Mouse (Mus musculus) MEL (cell line): ENCODE results near the gene Cysrt1. TPM values are rescaled to one million over a fixed set of nuclear protein-coding genes. Genes with fewer than 3 reads are reported as not detected.

Source experiments
- DNase-seq: peaks from one replicate; pipeline ENCODE4 v3.0.0; 2011; ENCODE audit warnings: low read depth, low spot score
- H3K27ac ChIP-seq: 2 replicates; pipeline ENCODE4 v1.5.1; 2012; ENCODE audit warnings: low read depth, mild to moderate bottlenecking, control low read depth, low read length, moderate library complexity; ENCODE audit not compliant: control insufficient read depth
- H3K27me3 ChIP-seq, 2 experiments: fragments of 150-350 bp in 1 of 2; sonication (generic) in 1 of 2; 2 replicates each; pipeline ENCODE4 v1.6.1; 2012; ENCODE audit warnings: low read length in 2 of 2, mild to moderate bottlenecking in 2 of 2, improper control_type of control experiment in 1 of 2, moderate library complexity in 1 of 2; ENCODE audit not compliant: insufficient read depth in 2 of 2, control insufficient read depth in 1 of 2
- H3K36me3 ChIP-seq, 2 experiments: 2 replicates each; pipeline ENCODE4 v1.6.1; 2012 to 2014; ENCODE audit warnings: low read length in 2 of 2, improper control_type of control experiment in 1 of 2, inconsistent platforms in 1 of 2, mild to moderate bottlenecking in 1 of 2; ENCODE audit not compliant: insufficient read depth in 2 of 2, control insufficient read depth in 1 of 2
- H3K4me1 ChIP-seq, 2 experiments: fragments of 150-350 bp in 1 of 2; sonication (generic) in 1 of 2; 2 replicates each; pipeline ENCODE4 v1.6.1; 2012; ENCODE audit warnings: low read length in 2 of 2, improper control_type of control experiment in 1 of 2, mild to moderate bottlenecking in 1 of 2; ENCODE audit not compliant: insufficient read depth in 2 of 2, control insufficient read depth in 1 of 2
- H3K4me3 ChIP-seq, 2 experiments: fragments of 150-350 bp in 1 of 2; sonication (generic) in 1 of 2; 2 replicates each; pipeline ENCODE4 v1.5.1; 2012; ENCODE audit warnings: low read depth in 2 of 2, low read length in 2 of 2, mild to moderate bottlenecking in 2 of 2, moderate library complexity in 2 of 2, control low read depth in 1 of 2, improper control_type of control experiment in 1 of 2; ENCODE audit not compliant: control insufficient read depth in 1 of 2, insufficient read depth in 1 of 2
- H3K79me2 ChIP-seq: 2 replicates; pipeline ENCODE4 v1.6.1; 2012; ENCODE audit warnings: mild to moderate bottlenecking, low read length, moderate library complexity; ENCODE audit not compliant: control insufficient read depth, poor library complexity, insufficient read depth
- H3K9ac ChIP-seq: 2 replicates; pipeline ENCODE4 v1.6.1; 2012; ENCODE audit warnings: low read depth, mild to moderate bottlenecking, control low read depth, low read length, moderate library complexity; ENCODE audit not compliant: control insufficient read depth, poor library complexity, severe bottlenecking
- H3K9me3 ChIP-seq: fragments of 150-350 bp; sonication (generic); replicated peaks from 2 replicates; pipeline ENCODE4 v1.6.1; 2012; ENCODE audit warnings: mild to moderate bottlenecking, low read length, improper control_type of control experiment, moderate library complexity; ENCODE audit not compliant: insufficient read depth
- BHLHE40 ChIP-seq: IDR thresholded peaks from 2 replicates; pipeline ENCODE4 v1.6.1; 2012; ENCODE audit warnings: low read depth, mild to moderate bottlenecking, inconsistent platforms, low read length, improper control_type of control experiment, borderline replicate concordance
- CHD2 ChIP-seq: IDR thresholded peaks from 2 replicates; pipeline ENCODE4 v1.6.1; 2011; ENCODE audit warnings: low read length, improper control_type of control experiment
- CTCF ChIP-seq, 3 experiments: IDR thresholded peaks in 2 of 3; conservative IDR thresholded peaks in 1 of 3; 2 replicates each; pipeline ENCODE4 v1.5.1; 2011 to 2012; ENCODE audit warnings: low read length in 3 of 3, low read depth in 2 of 3, mild to moderate bottlenecking in 2 of 3, improper control_type of control experiment in 1 of 3, inconsistent platforms in 1 of 3, mixed read lengths in 1 of 3, moderate library complexity in 1 of 3; ENCODE audit not compliant: control insufficient read depth in 1 of 3, insufficient read depth in 1 of 3, poor library complexity in 1 of 3, severe bottlenecking in 1 of 3
- E2F4 ChIP-seq: IDR thresholded peaks from 2 replicates; pipeline ENCODE4 v1.6.1; 2011; ENCODE audit warnings: low read depth, low read length, improper control_type of control experiment, borderline replicate concordance
- EP300 ChIP-seq, 2 experiments: IDR thresholded peaks; 2 replicates each; pipeline ENCODE4 v1.6.1; 2011; ENCODE audit warnings: improper control_type of control experiment in 2 of 2, low read length in 2 of 2, low read depth in 1 of 2, mild to moderate bottlenecking in 1 of 2
- ETS1 ChIP-seq: IDR thresholded peaks from 2 replicates; pipeline ENCODE4 v1.6.1; 2012; ENCODE audit warnings: low read depth, mild to moderate bottlenecking, inconsistent platforms, low read length, improper control_type of control experiment, moderate library complexity
- GABPA ChIP-seq: IDR thresholded peaks from 2 replicates; pipeline ENCODE4 v1.6.1; 2012; ENCODE audit warnings: low read depth, mild to moderate bottlenecking, inconsistent platforms, low read length, improper control_type of control experiment, moderate library complexity
- JUND ChIP-seq: IDR thresholded peaks from 2 replicates; pipeline ENCODE4 v1.6.1; 2011; ENCODE audit warnings: low read depth, mild to moderate bottlenecking, improper control_type of control experiment, low read length
- KAT2A ChIP-seq: conservative IDR thresholded peaks from 2 replicates; pipeline ENCODE4 v1.6.1; 2012; ENCODE audit warnings: low read depth, low read length, improper control_type of control experiment, inconsistent platforms
- MAFK ChIP-seq: IDR thresholded peaks from 2 replicates; pipeline ENCODE4 v1.6.1; 2011; ENCODE audit warnings: low read depth, mild to moderate bottlenecking, low read length, improper control_type of control experiment, borderline replicate concordance
- MAX ChIP-seq: IDR thresholded peaks from 2 replicates; pipeline ENCODE4 v1.6.1; 2011; ENCODE audit warnings: low read length, improper control_type of control experiment
- MEF2A ChIP-seq: IDR thresholded peaks from 2 replicates; pipeline ENCODE4 v1.6.1; 2014; ENCODE audit warnings: low read depth, mild to moderate bottlenecking, inconsistent platforms, low read length, improper control_type of control experiment; ENCODE audit not compliant: poor library complexity, insufficient replicate concordance, severe bottlenecking; ENCODE audit errors: extremely low read depth
- MYB ChIP-seq: IDR thresholded peaks from 2 replicates; pipeline ENCODE4 v1.6.1; 2011; ENCODE audit warnings: mild to moderate bottlenecking, low read depth, low read length, improper control_type of control experiment
- MYC ChIP-seq: IDR thresholded peaks from 2 replicates; pipeline ENCODE4 v1.6.1; 2011; ENCODE audit warnings: low read depth, mild to moderate bottlenecking, low read length, improper control_type of control experiment, moderate library complexity
- NELFE ChIP-seq: IDR thresholded peaks from 2 replicates; pipeline ENCODE4 v1.6.1; 2011; ENCODE audit warnings: low read depth, low read length, improper control_type of control experiment
- NRF1 ChIP-seq: IDR thresholded peaks from 2 replicates; pipeline ENCODE4 v1.6.1; 2014; ENCODE audit warnings: low read depth, mild to moderate bottlenecking, inconsistent platforms, low read length, improper control_type of control experiment, moderate library complexity; ENCODE audit not compliant: poor library complexity, insufficient read depth, severe bottlenecking
- POLR2AphosphoS5 ChIP-seq: IDR thresholded peaks from 2 replicates; pipeline ENCODE4 v1.6.1; 2012; ENCODE audit warnings: low read depth, borderline replicate concordance, mild to moderate bottlenecking, inconsistent platforms, low read length, moderate library complexity, mixed read lengths
- RAD21 ChIP-seq: IDR thresholded peaks from 2 replicates; pipeline ENCODE4 v1.6.1; 2011; ENCODE audit warnings: mild to moderate bottlenecking, low read depth, low read length, improper control_type of control experiment
- TCF12 ChIP-seq: IDR thresholded peaks from 2 replicates; pipeline ENCODE4 v1.6.1; 2014; ENCODE audit warnings: low read depth, mild to moderate bottlenecking, inconsistent platforms, low read length, improper control_type of control experiment, moderate library complexity
- UBTF ChIP-seq: IDR thresholded peaks from 2 replicates; pipeline ENCODE4 v1.6.1; 2012; ENCODE audit warnings: low read depth, mild to moderate bottlenecking, inconsistent platforms, low read length, improper control_type of control experiment, moderate library complexity, borderline replicate concordance; ENCODE audit not compliant: insufficient read depth
- USF2 ChIP-seq, 2 experiments: IDR thresholded peaks; 2 replicates each; pipeline ENCODE4 v1.6.1; 2011 to 2012; ENCODE audit warnings: improper control_type of control experiment in 2 of 2, low read length in 2 of 2, borderline replicate concordance in 1 of 2, inconsistent platforms in 1 of 2, low read depth in 1 of 2, mild to moderate bottlenecking in 1 of 2; ENCODE audit not compliant: insufficient read depth in 1 of 2
- polyA plus RNA-seq, 2 experiments: library from polyadenylated mRNA; stranded (reverse) in 1 of 2; unstranded in 1 of 2; fragments of >175 nt in 1 of 2; fragments of >200 nt in 1 of 2; gene quantifications; 2 replicates each; pipeline versions ENCODE4 v1.2.1 to v1.2.4; 2012; ENCODE audit warnings: low replicate concordance in 2 of 2, low read depth in 1 of 2; ENCODE audit not compliant: insufficient read length in 2 of 2, insufficient read depth in 1 of 2, missing spikeins in 1 of 2
- total RNA-seq: library from RNA; depleted of rRNA; stranded (reverse); fragments of 300-350 nt; gene quantifications from 2 replicates; pipeline ENCODE4 v1.2.3, GENCODE M21; 2012; rRNA removed

Gene Cysrt1
- total RNA-seq = 0.15 and 0.26 TPM in 2 replicates
- under 1 TPM in 1 of 2 experiments, not detected in 1; 0.19 TPM for polyA plus RNA-seq

- no peak for DNase-seq
- Histone ChIP-seq H3K4me3 (peak within 1 kb of the TSS; percentile 57 to 69), H3K36me3 (no peaks in the 10 kb centered on the region), H3K4me1 (peaks cover 0 to 12% of the 10 kb centered on the region in 2 experiments; a peak in 3 of 4 replicates), H3K27me3 (no peaks in the 10 kb centered on the region), H3K79me2 (no peaks in the 10 kb centered on the region; the same call in 1 of the 2 replicates), H3K9me3 (no peaks in the 10 kb centered on the region), H3K9ac (peak within 1 kb of the TSS; percentile 79), H3K27ac (peak within 1 kb of the TSS; percentile 56)
- TF ChIP-seq GABPA = no peak
- TF ChIP-seq E2F4 = no peak
- TF ChIP-seq POLR2AphosphoS5 = no peak
Measured at GRCm38 (mm10) chr2:25242101-25242506, at the start of gene Cysrt1, which contains the start of gene Rnf208. TSS of gene Cysrt1 (minus strand) at chr2:25242452. TSS of gene Rnf208 (plus strand) at chr2:25242255.

DNA sequence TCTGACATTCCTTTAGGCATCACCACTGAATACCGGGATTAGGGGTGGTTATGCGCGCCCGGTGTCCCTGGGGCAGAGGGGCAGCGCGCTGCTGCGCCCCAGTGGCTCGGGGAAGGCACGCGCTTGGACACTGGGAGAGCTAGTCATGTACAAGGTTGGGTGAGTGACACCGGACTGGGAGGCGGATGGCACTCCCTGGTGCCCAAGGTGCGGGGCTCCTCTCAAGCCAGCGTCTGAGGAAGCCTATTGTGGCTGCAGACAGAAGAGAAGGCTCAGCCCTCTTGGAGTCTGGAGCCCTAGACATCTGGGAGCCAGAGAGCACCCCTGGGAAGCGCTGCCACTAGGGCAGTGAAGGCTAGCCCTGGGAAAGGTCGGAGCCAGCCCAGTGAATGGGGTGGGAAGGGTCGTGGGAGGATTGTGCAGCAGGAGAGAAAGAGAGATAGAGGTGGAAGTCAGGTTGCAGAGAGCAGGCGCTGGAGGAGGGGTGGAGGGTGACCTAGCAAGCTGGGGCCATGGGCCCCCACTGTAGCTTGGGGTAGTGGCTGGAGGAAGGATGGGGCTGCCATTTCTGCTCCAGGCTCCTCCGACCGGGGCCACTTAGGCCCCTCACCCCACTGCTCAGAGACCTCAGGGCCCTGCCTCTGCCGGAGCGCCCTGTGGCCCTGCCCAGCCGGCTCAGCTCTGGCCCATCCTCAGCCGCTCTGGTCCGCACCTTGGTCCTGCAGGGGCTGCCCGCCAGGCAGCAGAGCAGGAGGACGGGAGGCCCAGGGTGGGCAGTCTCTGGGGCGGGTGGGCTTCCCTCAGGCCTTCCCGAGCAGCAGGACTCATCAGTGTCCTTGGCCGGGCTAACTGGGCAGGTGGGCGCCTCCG is 49.2 kb upstream of the Cysrt1 start:
- Histone ChIP-seq H3K4me1 (peaks cover 7 to 27% of the 10 kb centered on the region in 2 experiments), H3K79me2 (no peaks in the 10 kb centered on the region), H3K27ac (no peak overlapping the region), H3K4me3 (no peak overlapping the region), H3K27me3 (no peaks in the 10 kb centered on the region), H3K9ac (no peak overlapping the region), H3K36me3 (peaks cover 0 to 6% of the 10 kb centered on the region in 2 experiments; a peak in 2 of 4 replicates), H3K9me3 (no peaks in the 10 kb centered on the region)
- no peak for DNase-seq
- TF ChIP-seq RAD21 = peak; percentile 2; the same call in 1 of the 2 replicates
- peak in 2 of 3 experiments; percentile 17 to 25; a peak in 1 of 6 replicates for TF ChIP-seq CTCF (IDR thresholded peaks at IDR 0.05 in 2 of 3, conservative IDR thresholded peaks at IDR 0.05 in 1 of 3; ENCODE audit: control insufficient read depth in 1 of 3, insufficient read depth in 1 of 3, low read depth in 2 of 3, low read length in 3 of 3, poor library complexity in 1 of 3, severe bottlenecking in 1 of 3)
- TF ChIP-seq UBTF = no peak
- no peak for TF ChIP-seq CHD2

DNA sequence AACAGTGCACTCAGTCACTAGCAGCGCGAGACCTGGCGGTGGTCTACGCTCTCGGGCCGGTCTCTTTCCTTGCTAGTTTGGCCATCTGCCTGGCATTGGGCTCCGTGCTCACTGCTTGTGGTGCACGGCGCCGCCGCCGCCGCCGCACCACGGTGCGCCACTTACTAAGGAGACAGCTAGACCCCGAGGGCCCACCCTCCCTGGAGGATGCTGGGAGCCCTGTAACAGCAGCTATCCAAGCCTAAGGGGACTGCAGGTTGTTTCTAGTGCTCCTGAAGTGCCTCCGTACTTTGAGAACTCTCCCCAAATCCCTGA is 48.5 kb upstream of the Cysrt1 start:
- Histone ChIP-seq H3K27me3 (no peaks in the 10 kb centered on the region), H3K9me3 (no peaks in the 10 kb centered on the region), H3K79me2 (no peaks in the 10 kb centered on the region), H3K4me3 (no peak overlapping the region), H3K4me1 (peaks cover 7 to 34% of the 10 kb centered on the region in 2 experiments), H3K36me3 (peaks cover 0 to 11% of the 10 kb centered on the region in 2 experiments; a peak in 2 of 4 replicates), H3K27ac (no peak overlapping the region), H3K9ac (no peak overlapping the region)
- no peak for DNase-seq
- no peak for TF ChIP-seq MAX
- no peak for TF ChIP-seq MAFK
- TF ChIP-seq MEF2A = no peak
- no peak for TF ChIP-seq NELFE
- no peak for TF ChIP-seq MYB
- no peak for TF ChIP-seq ETS1
- TF ChIP-seq BHLHE40 = no peak
- TF ChIP-seq TCF12 = no peak
- no peak for TF ChIP-seq UBTF
- no peak for TF ChIP-seq USF2 (IDR thresholded peaks at IDR 0.05; ENCODE audit: borderline replicate concordance in 1 of 2, insufficient read depth in 1 of 2, low read depth in 1 of 2, low read length in 2 of 2)
- TF ChIP-seq CTCF (IDR thresholded peaks at IDR 0.05 in 2 of 3, conservative IDR thresholded peaks at IDR 0.05 in 1 of 3; ENCODE audit: control insufficient read depth in 1 of 3, insufficient read depth in 1 of 3, low read depth in 2 of 3, low read length in 3 of 3, poor library complexity in 1 of 3, severe bottlenecking in 1 of 3) = no peak
- no peak for TF ChIP-seq MYC
- no peak for TF ChIP-seq JUND
- no peak for TF ChIP-seq NRF1
- no peak for TF ChIP-seq POLR2AphosphoS5
- TF ChIP-seq EP300 (IDR thresholded peaks at IDR 0.05; ENCODE audit: low read depth in 1 of 2, low read length in 2 of 2) = no peak
- TF ChIP-seq GABPA = no peak
- TF ChIP-seq KAT2A = no peak
